Mouse (Mus musculus): ENCODE data around the gene Pappa2. TPM values are rescaled to one million over a fixed set of nuclear protein-coding genes. Genes with fewer than 3 reads are reported as not detected.

The Pappa2 gene
- polyA plus RNA-seq, 1 experiment from 2014 or later, result 1.9 TPM

- Histone ChIP-seq H3K9ac (ENCODE audit: low read length) (no peak overlapping the region), H3K4me2 (no peak overlapping the region), H3K27ac (ENCODE audit: low read depth, low read length) (no peak overlapping the region), H3K36me3 (ENCODE audit: control insufficient read depth, insufficient read depth, low read length) (no peaks in the 10 kb centered on the region), H3K4me1 (ENCODE audit: control insufficient read depth, insufficient read depth, low read length) (no peaks in the 10 kb centered on the region), H3K9me3 (ENCODE audit: control insufficient read depth, low read length) (no peaks in the 10 kb centered on the region), H3K4me3 (ENCODE audit: low read depth, low read length) (no peak overlapping the region), H3K27me3 (ENCODE audit: control insufficient read depth, insufficient read depth, low read length) (no peaks in the 10 kb centered on the region)
- DNase-seq (ENCODE audit: low spot score, missing footprints), result no peak
- 67% methylated on average over 2 of the region's 2 CpGs for WGBS
- ATAC-seq (ENCODE audit: low FRiP score), result no peak
Measured at GRCm38 (mm10) chr1:158819676-158820075, 160.6 kb downstream of the Pappa2 start.

GRCm38 (mm10) chr1:158816479-158816878 lies 163.8 kb downstream of the Pappa2 start:
- Histone ChIP-seq H3K9me3 (ENCODE audit: control insufficient read depth, low read length) (no peaks in the 10 kb centered on the region), H3K27me3 (ENCODE audit: control insufficient read depth, insufficient read depth, low read length) (no peaks in the 10 kb centered on the region), H3K4me3 (ENCODE audit: low read depth, low read length) (no peak overlapping the region), H3K36me3 (ENCODE audit: control insufficient read depth, insufficient read depth, low read length) (no peaks in the 10 kb centered on the region), H3K4me2 (no peak overlapping the region), H3K4me1 (ENCODE audit: control insufficient read depth, insufficient read depth, low read length) (no peaks in the 10 kb centered on the region), H3K27ac (ENCODE audit: low read depth, low read length) (no peak overlapping the region), H3K9ac (ENCODE audit: low read length) (no peak overlapping the region)
- DNase-seq (ENCODE audit: low spot score, missing footprints) (no peak), ATAC-seq (ENCODE audit: low FRiP score) (no peak)
- WGBS, result 89% methylated on average over 3 of the region's 3 CpGs

- no peak overlapping the region for H3K27ac ChIP-seq (ENCODE audit: low read depth, low read length)
- no peak overlapping the region for H3K9ac ChIP-seq (ENCODE audit: low read length)
- DNase-seq (ENCODE audit: low spot score, missing footprints), result no peak
- H3K4me2 ChIP-seq, result no peak overlapping the region
- H3K9me3 ChIP-seq (ENCODE audit: control insufficient read depth, low read length), result no peaks in the 10 kb centered on the region
- H3K36me3 ChIP-seq (ENCODE audit: control insufficient read depth, insufficient read depth, low read length), result no peaks in the 10 kb centered on the region
- no peak for ATAC-seq (ENCODE audit: low FRiP score)
- no peaks in the 10 kb centered on the region for H3K27me3 ChIP-seq (ENCODE audit: control insufficient read depth, insufficient read depth, low read length)
- no peak overlapping the region for H3K4me3 ChIP-seq (ENCODE audit: low read depth, low read length)
- H3K4me1 ChIP-seq (ENCODE audit: control insufficient read depth, insufficient read depth, low read length), result no peaks in the 10 kb centered on the region
- 84% methylated on average over 3 of the region's 3 CpGs for WGBS
Measured at GRCm38 (mm10) chr1:158811887-158812286, 168.4 kb downstream of the Pappa2 start.

- H3K4me1 ChIP-seq (ENCODE audit: control insufficient read depth, insufficient read depth, low read length), result no peaks in the 10 kb centered on the region
- no peak for ATAC-seq (ENCODE audit: low FRiP score)
Measured at GRCm38 (mm10) chr1:158775486-158775885, 204.8 kb downstream of the Pappa2 start.

GRCm38 (mm10) chr1:158773102-158773501 lies 207.2 kb downstream of the Pappa2 start:
- no peak overlapping the region for H3K4me3 ChIP-seq (ENCODE audit: low read depth, low read length)
- DNase-seq (ENCODE audit: low spot score, missing footprints) (no peak), ATAC-seq (ENCODE audit: low FRiP score) (no peak)
- no peak overlapping the region for H3K27ac ChIP-seq (ENCODE audit: low read depth, low read length)
- no peaks in the 10 kb centered on the region for H3K27me3 ChIP-seq (ENCODE audit: control insufficient read depth, insufficient read depth, low read length)
- no peaks in the 10 kb centered on the region for H3K36me3 ChIP-seq (ENCODE audit: control insufficient read depth, insufficient read depth, low read length)
- no peak overlapping the region for H3K9ac ChIP-seq (ENCODE audit: low read length)
- H3K9me3 ChIP-seq (ENCODE audit: control insufficient read depth, low read length), result no peaks in the 10 kb centered on the region
- H3K4me1 ChIP-seq (ENCODE audit: control insufficient read depth, insufficient read depth, low read length), result no peaks in the 10 kb centered on the region
- H3K4me2 ChIP-seq, result no peak overlapping the region

More at GRCm38 (mm10) chr1:158775486-158775885, 204.8 kb downstream of the Pappa2 start:
- WGBS, result 96% methylated on average over 5 of the region's 5 CpGs
- H3K36me3 ChIP-seq (ENCODE audit: control insufficient read depth, insufficient read depth, low read length), result no peaks in the 10 kb centered on the region
- H3K4me3 ChIP-seq (ENCODE audit: low read depth, low read length), result no peak overlapping the region
- no peak for DNase-seq (ENCODE audit: low spot score, missing footprints)
- no peak overlapping the region for H3K27ac ChIP-seq (ENCODE audit: low read depth, low read length)
- H3K4me2 ChIP-seq, result no peak overlapping the region
- H3K9ac ChIP-seq (ENCODE audit: low read length), result no peak overlapping the region
- H3K9me3 ChIP-seq (ENCODE audit: control insufficient read depth, low read length), result no peaks in the 10 kb centered on the region
- H3K27me3 ChIP-seq (ENCODE audit: control insufficient read depth, insufficient read depth, low read length), result no peaks in the 10 kb centered on the region

- no peaks in the 10 kb centered on the region for H3K27me3 ChIP-seq (ENCODE audit: control insufficient read depth, insufficient read depth, low read length)
- no peak overlapping the region for H3K4me3 ChIP-seq (ENCODE audit: low read depth, low read length)
- no peak overlapping the region for H3K27ac ChIP-seq (ENCODE audit: low read depth, low read length)
- no peaks in the 10 kb centered on the region for H3K9me3 ChIP-seq (ENCODE audit: control insufficient read depth, low read length)
- 96% methylated on average over 4 of the region's 4 CpGs for WGBS
- no peaks in the 10 kb centered on the region for H3K36me3 ChIP-seq (ENCODE audit: control insufficient read depth, insufficient read depth, low read length)
- DNase-seq (ENCODE audit: low spot score, missing footprints), result no peak
- H3K4me2 ChIP-seq, result no peak overlapping the region
- H3K4me1 ChIP-seq (ENCODE audit: control insufficient read depth, insufficient read depth, low read length), result no peaks in the 10 kb centered on the region
- no peak overlapping the region for H3K9ac ChIP-seq (ENCODE audit: low read length)
- ATAC-seq (ENCODE audit: low FRiP score), result no peak
Measured at GRCm38 (mm10) chr1:158770756-158771155, 209.5 kb downstream of the Pappa2 start.

GRCm38 (mm10) chr1:158770036-158770655 lies 210.1 kb downstream of the Pappa2 start:
- DNase-seq (ENCODE audit: low spot score, missing footprints) (no peak), ATAC-seq (ENCODE audit: low FRiP score) (no peak)
- H3K4me1 ChIP-seq (ENCODE audit: control insufficient read depth, insufficient read depth, low read length), result no peaks in the 10 kb centered on the region
- no peak overlapping the region for H3K4me2 ChIP-seq
- no peak overlapping the region for H3K4me3 ChIP-seq (ENCODE audit: low read depth, low read length)
- no peaks in the 10 kb centered on the region for H3K9me3 ChIP-seq (ENCODE audit: control insufficient read depth, low read length)
- no peak overlapping the region for H3K27ac ChIP-seq (ENCODE audit: low read depth, low read length)
- H3K27me3 ChIP-seq (ENCODE audit: control insufficient read depth, insufficient read depth, low read length), result no peaks in the 10 kb centered on the region
- no peaks in the 10 kb centered on the region for H3K36me3 ChIP-seq (ENCODE audit: control insufficient read depth, insufficient read depth, low read length)
- WGBS, result 85% methylated on average over 7 of the region's 7 CpGs
- H3K9ac ChIP-seq (ENCODE audit: low read length), result no peak overlapping the region

GRCm38 (mm10) chr1:158765842-158766241 lies 214.4 kb downstream of the Pappa2 start:
- Histone ChIP-seq H3K9ac (ENCODE audit: low read length) (no peak overlapping the region), H3K4me3 (ENCODE audit: low read depth, low read length) (no peak overlapping the region), H3K4me1 (ENCODE audit: control insufficient read depth, insufficient read depth, low read length) (no peaks in the 10 kb centered on the region), H3K27me3 (ENCODE audit: control insufficient read depth, insufficient read depth, low read length) (no peaks in the 10 kb centered on the region), H3K27ac (ENCODE audit: low read depth, low read length) (no peak overlapping the region), H3K36me3 (ENCODE audit: control insufficient read depth, insufficient read depth, low read length) (no peaks in the 10 kb centered on the region), H3K9me3 (ENCODE audit: control insufficient read depth, low read length) (no peaks in the 10 kb centered on the region), H3K4me2 (no peak overlapping the region)
- DNase-seq (ENCODE audit: low spot score, missing footprints) (no peak), ATAC-seq (ENCODE audit: low FRiP score) (no peak)
- 67% methylated on average over 2 of the region's 2 CpGs for WGBS

- WGBS, result 79% methylated on average over 6 of the region's 6 CpGs
Measured at GRCm38 (mm10) chr1:158764727-158765126, 215.6 kb downstream of the Pappa2 start.

More at GRCm38 (mm10) chr1:158764727-158765126, 215.6 kb downstream of the Pappa2 start:
- Histone ChIP-seq H3K4me2 (no peak overlapping the region), H3K27me3 (ENCODE audit: control insufficient read depth, insufficient read depth, low read length) (no peaks in the 10 kb centered on the region), H3K9me3 (ENCODE audit: control insufficient read depth, low read length) (no peaks in the 10 kb centered on the region), H3K27ac (ENCODE audit: low read depth, low read length) (no peak overlapping the region), H3K9ac (ENCODE audit: low read length) (no peak overlapping the region), H3K4me1 (ENCODE audit: control insufficient read depth, insufficient read depth, low read length) (no peaks in the 10 kb centered on the region), H3K36me3 (ENCODE audit: control insufficient read depth, insufficient read depth, low read length) (no peaks in the 10 kb centered on the region), H3K4me3 (ENCODE audit: low read depth, low read length) (no peak overlapping the region)
- ATAC-seq (ENCODE audit: low FRiP score) (no peak), DNase-seq (ENCODE audit: low spot score, missing footprints) (no peak)
